Mouse (Mus musculus) right cerebral cortex, postnatal 14 days (tissue): ENCODE measurements around the gene B230217C12Rik.
"Not testable (repeated sequence)": the region's sequence is repeated elsewhere in the genome, so short reads cannot be mapped to it uniquely, and the experiment has no call there.

Source experiments
- DNase-seq: peaks from one replicate; pipeline ENCODE4 v3.0.0; 2022

Gene B230217C12Rik

GRCm38 (mm10) chr11:97826414-97826813 is 14.2 kb upstream of the B230217C12Rik start:
- no peak for DNase-seq

DNA sequence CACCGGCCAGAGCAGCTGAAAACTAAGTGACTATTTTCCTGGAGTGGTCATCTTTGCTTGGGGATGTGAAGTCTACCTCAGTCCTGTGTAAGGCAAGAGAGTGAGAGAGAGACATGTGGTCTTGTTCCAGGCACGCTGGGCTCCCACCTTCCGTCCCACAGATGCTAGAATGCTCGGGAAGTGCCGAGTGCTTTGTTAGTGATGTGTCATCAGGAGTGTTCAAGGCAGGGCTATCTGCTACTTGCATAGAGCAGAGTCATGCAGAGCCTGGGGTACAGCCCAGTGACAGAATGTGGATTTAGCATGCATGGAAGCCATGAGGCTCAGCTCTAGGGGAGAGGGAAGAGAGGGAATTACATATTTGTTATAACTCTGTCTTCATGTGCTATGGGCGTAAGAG is 12.9 kb upstream of the B230217C12Rik start:
- no peak for DNase-seq

DNA sequence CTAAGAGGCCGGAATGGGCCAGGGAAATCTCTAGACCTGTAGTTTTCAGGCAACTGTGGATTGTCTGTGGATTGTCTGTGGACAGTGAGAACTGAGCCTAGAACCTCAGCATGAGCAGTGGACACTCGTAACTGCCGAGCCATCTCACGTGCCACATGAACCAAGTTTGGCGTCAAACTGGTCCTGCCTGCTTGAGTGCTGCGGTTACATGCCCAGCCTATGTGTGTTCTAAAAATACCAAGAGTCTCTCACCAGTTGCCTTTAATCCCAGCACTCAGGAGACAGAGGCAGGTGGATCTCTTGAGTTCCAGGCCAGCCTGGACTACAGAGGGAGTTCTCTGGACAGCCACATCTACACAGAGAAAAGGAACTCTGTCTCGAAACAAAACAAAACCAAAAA is 11.2 kb upstream of the B230217C12Rik start:
- DNase-seq: no peak

- no peak for DNase-seq
Measured at GRCm38 (mm10) chr11:97829913-97830476, 10.6 kb upstream of the B230217C12Rik start.

DNA sequence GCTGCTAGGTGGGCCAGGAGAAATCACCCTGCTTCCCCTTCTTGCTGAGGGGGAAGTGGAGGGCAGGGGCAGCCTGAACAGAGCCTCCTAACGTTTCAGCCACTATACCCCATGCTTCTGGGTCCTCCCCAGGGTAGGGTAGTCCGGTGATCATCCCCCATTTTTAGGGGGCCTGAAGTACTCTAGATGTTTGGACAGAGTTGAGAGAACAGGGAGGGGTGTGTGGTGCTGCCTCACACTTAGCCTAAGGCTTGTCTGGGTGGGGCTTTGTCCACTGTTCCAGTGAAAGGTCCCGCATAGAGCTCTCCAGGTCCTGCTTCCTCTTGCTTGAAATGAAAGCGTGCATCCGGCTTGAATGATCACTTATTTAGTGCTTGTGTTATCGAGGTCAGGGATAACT is 10.1 kb upstream of the B230217C12Rik start:
- DNase-seq: no peak

DNA sequence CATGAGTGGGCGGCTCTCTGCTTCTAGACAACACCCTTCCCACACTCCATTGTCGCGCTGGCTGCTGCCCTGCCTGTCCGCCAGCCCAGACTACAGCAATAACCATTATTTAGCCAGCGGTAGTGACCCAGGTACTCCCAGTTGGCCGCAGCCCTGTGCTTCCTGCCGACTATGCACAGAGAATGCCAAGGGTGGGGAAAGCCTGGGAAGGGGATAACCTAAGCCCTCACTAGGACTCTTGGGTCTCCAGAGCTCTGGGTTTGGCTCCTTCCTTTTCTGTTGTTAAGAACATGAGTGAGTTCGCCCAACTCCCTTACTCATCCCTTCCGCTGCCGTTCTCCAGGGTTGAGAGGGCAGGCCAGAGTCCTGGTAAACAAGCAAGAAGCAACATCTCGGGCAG is 8.6 kb upstream of the B230217C12Rik start:
- no peak for DNase-seq

GRCm38 (mm10) chr11:97833352-97833751 is 7.2 kb upstream of the B230217C12Rik start:
- no peak for DNase-seq

DNA sequence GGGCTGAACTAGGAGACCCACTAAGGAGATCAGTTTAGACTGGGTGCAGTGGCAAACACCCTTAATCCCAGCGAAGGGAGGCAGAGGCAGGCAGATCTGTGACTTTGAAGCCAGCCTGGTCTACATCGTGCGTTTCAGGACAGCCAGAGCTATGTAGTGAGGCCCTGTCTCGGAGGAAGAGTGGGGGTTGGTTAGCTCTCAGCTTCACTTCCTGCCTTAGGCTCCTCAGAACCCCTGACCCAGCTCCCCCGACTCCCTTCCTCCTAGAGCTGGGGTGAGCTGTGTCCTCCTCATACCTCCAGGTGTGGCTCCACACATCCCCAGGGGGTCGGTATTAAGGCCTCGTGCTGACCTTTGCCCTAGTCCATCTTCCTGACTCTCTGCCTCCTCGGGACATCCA is 4.0 kb upstream of the B230217C12Rik start:
- DNase-seq: no peak

GRCm38 (mm10) chr11:97837051-97837450 is 3.5 kb upstream of the B230217C12Rik start:
- DNase-seq: not testable (repeated sequence)

DNA sequence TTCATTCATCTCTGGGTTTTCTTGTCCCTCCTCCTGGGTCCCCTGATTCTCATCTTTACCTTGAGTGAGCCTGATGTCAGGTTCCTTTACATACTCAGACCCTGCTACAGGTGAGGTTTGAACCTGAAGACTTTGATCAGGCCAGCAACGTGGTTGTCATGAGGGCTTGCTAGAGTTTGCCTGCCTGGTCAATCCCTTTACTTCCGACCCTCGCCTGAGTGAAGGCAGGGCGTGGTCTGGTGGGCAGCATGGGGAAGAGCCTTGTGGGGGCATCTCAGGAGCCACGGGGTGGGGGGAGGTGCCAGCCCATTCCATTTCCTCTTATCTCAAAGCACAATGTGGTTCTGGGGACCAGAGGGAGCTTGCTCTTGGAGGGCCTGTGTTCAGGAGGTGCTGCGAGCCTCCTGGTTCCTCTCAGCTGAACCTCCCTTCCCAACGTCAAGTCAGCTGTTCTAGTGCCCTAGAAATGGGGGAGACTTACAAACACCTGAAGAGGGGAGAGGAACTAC is 2.9 kb upstream of the B230217C12Rik start:
- no peak for DNase-seq

DNA sequence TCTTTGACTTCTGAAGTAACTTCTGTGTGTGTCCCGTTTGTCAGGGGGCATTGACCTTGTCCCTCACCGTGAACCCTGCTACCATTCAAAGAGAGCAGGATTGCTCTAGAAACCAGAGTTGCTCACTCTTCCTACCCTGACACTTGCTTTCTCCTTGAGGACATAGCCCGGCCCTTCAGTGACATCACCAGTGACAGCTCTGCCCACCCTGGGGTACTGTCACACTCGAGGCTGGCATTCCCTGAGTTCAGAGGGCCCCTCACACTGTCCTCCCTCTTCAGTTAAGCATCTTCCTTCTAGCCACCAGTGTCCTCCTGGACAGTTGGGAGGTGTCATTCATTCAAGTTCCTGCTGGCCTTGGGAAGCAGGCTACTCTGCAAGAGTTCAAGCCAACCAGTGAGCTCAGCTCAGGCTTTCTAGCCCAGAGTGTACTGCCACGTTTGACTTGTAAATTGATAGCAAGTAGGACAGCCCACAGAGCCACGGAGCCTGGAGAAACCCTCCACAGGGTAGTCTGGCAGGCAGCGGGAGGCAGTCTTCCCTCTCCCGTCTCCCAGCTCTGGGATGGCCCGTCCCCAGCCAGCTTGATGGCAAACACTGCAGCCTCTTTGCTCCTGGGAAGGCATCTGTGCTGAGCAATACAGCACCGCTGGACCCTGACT is 1.7 kb upstream of the B230217C12Rik start:
- no peak for DNase-seq

- DNase-seq: no peak
Measured at GRCm38 (mm10) chr11:97839441-97840134, 992 bp upstream of the B230217C12Rik start.

GRCm38 (mm10) chr11:97840135-97840490 is 467 bp upstream of the B230217C12Rik start:
- no peak for DNase-seq

DNA sequence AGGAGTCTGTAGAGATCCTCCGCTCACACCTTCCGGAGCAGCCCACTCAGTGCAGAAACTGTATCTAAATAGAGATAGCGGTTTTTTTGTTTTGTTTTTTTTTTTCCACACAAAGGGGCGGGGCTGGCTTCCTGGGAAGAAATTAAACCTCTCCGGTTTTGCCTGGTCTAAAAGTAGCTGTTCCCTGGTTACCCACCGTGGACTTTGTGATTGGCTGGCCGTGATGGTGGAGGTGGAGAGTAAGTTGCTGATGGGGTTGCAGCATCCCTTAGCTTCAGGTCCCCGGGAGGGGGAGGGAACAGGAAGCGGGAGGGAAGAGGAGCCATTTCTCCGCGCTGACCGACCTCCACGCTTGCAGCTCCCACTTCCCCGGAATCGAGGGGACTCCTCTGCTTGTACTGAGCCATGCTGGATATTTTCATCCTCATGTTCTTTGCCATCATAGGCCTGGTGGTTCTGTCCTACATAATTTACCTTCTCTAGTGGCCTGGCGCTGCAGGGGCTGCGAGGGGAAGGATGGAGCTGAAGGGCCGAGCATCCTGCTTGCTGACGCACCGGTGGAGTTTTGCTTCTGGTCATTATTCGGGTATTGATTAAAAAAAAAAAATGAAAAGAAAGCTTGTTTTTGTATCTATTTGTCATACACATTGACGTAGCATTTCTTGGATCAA is 546 bp downstream of the B230217C12Rik start:
- DNase-seq: peak; percentile 78

- no peak for DNase-seq
Measured at GRCm38 (mm10) chr11:97842001-97842400, 1.4 kb downstream of the B230217C12Rik start.

DNA sequence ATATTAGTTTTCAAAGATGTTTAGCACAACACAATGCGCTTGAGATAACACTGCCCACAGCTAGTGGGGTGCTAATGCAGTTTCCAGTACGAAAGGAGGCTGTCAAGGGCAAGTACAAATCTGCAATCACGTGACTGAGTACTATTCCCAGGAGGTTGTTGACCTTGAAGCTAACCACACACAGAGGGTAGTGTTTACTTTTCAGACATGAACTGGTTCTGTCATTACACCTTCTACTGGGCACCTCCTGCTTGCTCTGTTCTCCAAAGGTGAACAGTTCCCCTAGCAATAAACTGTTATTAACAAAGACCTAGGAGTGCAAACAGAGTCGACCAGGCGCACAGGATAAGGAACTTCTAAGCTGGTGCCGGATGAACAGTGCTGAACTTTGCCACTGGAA is 9.8 kb downstream of the B230217C12Rik start:
- no peak for DNase-seq

DNA sequence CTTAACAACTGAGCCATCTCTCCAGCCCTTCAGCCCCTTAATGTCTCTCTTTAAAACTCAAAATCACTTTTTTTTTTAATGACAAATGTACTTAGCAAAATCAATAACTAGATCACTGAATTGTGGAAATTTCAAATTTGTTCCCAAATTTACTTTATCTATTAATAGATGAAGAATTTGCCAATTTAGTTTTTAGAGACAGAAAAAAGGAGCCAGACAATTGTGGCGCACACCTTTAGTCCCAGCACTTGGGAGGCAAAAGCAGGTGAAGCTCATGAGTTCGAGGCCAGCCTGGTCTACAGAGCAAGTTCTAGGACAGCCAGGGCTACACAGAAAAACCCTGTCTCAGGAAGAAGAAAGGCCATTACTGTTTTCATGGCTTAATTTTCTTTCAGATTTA is 11.0 kb downstream of the B230217C12Rik start:
- no peak for DNase-seq

DNA sequence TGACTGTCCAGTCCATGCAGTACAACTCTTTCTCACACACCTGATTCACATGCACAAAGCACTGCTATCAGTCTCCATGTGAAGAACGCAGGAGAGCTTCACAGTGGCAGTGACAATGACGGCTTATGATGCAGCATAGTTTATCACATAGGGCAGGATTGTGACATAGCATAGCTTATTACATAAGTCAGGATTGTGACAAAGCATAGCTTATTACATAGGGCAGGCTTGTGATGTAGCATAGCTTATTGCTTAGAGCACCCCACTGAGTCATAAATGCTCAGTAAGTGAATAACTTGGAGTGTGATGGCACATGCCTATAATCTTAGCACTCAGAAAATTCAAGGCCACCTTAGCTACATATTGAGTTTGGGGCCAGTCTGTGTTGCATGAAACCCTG is 14.9 kb downstream of the B230217C12Rik start:
- DNase-seq: no peak

- DNase-seq: no peak
Measured at GRCm38 (mm10) chr11:97862148-97862547, 21.6 kb downstream of the B230217C12Rik start.

GRCm38 (mm10) chr11:97865421-97865820 is 24.8 kb downstream of the B230217C12Rik start:
- DNase-seq: no peak

DNA sequence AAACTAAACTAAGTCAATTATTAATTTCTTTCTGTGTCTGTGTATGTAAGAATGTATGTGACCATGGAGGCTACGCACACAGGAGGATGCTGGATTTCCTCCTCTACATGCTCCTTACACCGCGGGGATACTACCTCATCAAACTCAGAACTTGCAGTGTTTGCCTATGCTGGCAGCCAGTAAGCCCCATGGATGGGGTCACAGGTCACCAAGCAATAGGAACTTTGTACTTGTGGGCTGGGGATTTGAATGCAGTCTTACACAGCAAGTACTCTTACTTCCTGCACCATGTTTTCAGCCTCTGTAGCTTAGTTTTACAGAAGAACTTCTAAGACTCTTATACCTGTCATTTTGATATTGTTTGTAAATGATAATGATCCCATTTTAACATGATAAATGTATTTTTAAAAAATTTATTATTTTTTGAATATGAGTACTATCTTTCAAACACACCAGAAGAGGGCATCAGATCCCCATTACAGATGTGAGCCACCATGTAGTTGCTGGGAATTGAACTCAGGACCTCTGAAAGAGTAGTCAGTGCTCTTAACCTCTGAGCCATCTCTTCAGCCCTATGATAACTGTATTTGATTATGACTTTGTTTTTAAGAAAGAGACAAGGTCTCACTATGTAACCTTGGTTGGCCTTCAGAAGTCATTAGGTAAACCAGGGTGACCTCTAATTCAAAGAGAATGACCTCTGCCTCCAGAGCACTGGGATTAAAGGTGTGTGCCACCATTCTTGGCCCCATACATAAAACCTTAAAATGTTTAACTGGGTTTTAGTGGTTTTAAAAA is 25.7 kb downstream of the B230217C12Rik start:
- DNase-seq: no peak

GRCm38 (mm10) chr11:97867591-97867990 is 27.0 kb downstream of the B230217C12Rik start:
- peak; percentile 19 for DNase-seq

DNA sequence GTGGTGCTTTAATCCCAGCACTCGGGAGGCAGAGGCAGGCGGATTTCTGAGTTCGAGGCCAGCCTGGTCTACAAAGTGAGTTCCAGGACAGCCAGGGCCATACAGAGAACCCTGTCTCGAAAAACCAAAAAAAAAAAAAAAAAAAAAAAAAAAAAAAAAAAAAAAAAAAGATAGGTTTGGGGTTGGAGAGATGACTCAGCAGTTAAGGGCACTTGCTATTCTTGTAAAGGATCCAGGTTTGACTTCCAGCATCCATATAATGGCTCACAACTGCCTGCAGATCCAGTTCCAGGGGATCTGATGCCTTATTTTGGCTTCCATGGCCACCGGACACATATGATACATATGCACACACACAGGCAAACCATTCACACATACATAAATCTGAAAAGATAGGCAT is 31.8 kb downstream of the B230217C12Rik start:
- DNase-seq: not testable (repeated sequence)
